Mouse (Mus musculus) embryonic facial prominence, embryonic 15.5 days (tissue): ENCODE data around the gene Syt7. TPM values are rescaled to one million over a fixed set of nuclear protein-coding genes. Genes with fewer than 3 reads are reported as not detected.

Experiments
- ATAC-seq: fragments of 200-750 bp; cut with Nextera tagmentation; 2 replicates; pipeline ENCODE4 v1.8.0; 2017; ENCODE audit warnings: low read depth, moderate TSS enrichment; ENCODE audit not compliant: insufficient number of reproducible peaks, low FRiP score, low TSS enrichment
- H3K27ac ChIP-seq: fragments of 300-500 bp; sonication (generic); replicated peaks from 2 replicates; pipeline ENCODE4 v1.5.1; 2015; ENCODE audit warnings: mild to moderate bottlenecking, inconsistent platforms
- H3K27me3 ChIP-seq: fragments of 300-500 bp; sonication (generic); 2 replicates; pipeline ENCODE4 v1.6.1; 2015; ENCODE audit warnings: inconsistent platforms
- H3K36me3 ChIP-seq: fragments of 300-500 bp; sonication (generic); 2 replicates; pipeline ENCODE4 v1.6.1; 2015; ENCODE audit warnings: mild to moderate bottlenecking, inconsistent platforms
- H3K4me1 ChIP-seq: fragments of 300-500 bp; sonication (generic); 2 replicates; pipeline ENCODE4 v1.6.1; 2015; ENCODE audit warnings: inconsistent platforms
- H3K4me2 ChIP-seq: fragments of 300-500 bp; sonication (generic); replicated peaks from 2 replicates; pipeline ENCODE4 v1.6.1; 2015; ENCODE audit warnings: mild to moderate bottlenecking, inconsistent platforms
- H3K4me3 ChIP-seq: fragments of 300-500 bp; sonication (generic); replicated peaks from 2 replicates; pipeline ENCODE4 v1.5.1; 2015; ENCODE audit warnings: mild to moderate bottlenecking, inconsistent platforms
- H3K9ac ChIP-seq: fragments of 300-500 bp; sonication (generic); 2 replicates; pipeline ENCODE4 v1.6.1; 2015; ENCODE audit warnings: inconsistent platforms
- H3K9me3 ChIP-seq: fragments of 300-500 bp; sonication (generic); replicated peaks from 2 replicates; pipeline ENCODE4 v1.6.1; 2016; ENCODE audit warnings: inconsistent platforms
- WGBS: fragments of 180-500 bp; shearing (Covaris S2); methylation state at CpG from one replicate; pipeline ENCODE4 v1.1.7; 2015; 5-methylcytosine and 5-hydroxymethylcytosine counted together
- polyA plus RNA-seq: library from polyadenylated mRNA; unstranded; fragments of >200 nt; fragmentation: Nextera tagmentation; extraction: Ambion mirVana; gene quantifications from 2 replicates; pipeline ENCODE4 v1.2.1, GENCODE M21; 2015

Gene Syt7
- polyA plus RNA-seq, 1 experiment from 2014 or later: 1.1 TPM

- H3K9me3 ChIP-seq: no peaks in the 10 kb centered on the region
- H3K27ac ChIP-seq: no peak overlapping the region
- 79% methylated on average over 8 of the region's 8 CpGs for WGBS
- no peaks in the 10 kb centered on the region; the same call in 1 of the 2 replicates for H3K27me3 ChIP-seq
- H3K36me3 ChIP-seq: no peaks in the 10 kb centered on the region
- no peaks in the 10 kb centered on the region for H3K4me1 ChIP-seq
- no peak overlapping the region for H3K9ac ChIP-seq
- no peak overlapping the region for H3K4me2 ChIP-seq
- no peak overlapping the region for H3K4me3 ChIP-seq
- no peak for ATAC-seq
Observed at GRCm38 (mm10) chr19:10359105-10359946, 29.6 kb upstream of the Syt7 start.

GRCm38 (mm10) chr19:10362473-10363129 is 26.3 kb upstream of the Syt7 start:
- WGBS: 77% methylated on average over 6 of the region's 6 CpGs
- ATAC-seq: no peak
- no peak overlapping the region for H3K27ac ChIP-seq
- H3K9ac ChIP-seq: no peak overlapping the region
- no peak overlapping the region for H3K4me3 ChIP-seq
- H3K4me1 ChIP-seq: no peaks in the 10 kb centered on the region
- no peaks in the 10 kb centered on the region for H3K36me3 ChIP-seq
- no peaks in the 10 kb centered on the region; the same call in 1 of the 2 replicates for H3K27me3 ChIP-seq
- no peaks in the 10 kb centered on the region for H3K9me3 ChIP-seq
- H3K4me2 ChIP-seq: no peak overlapping the region

- Histone ChIP-seq H3K9ac (no peak overlapping the region), H3K27ac (no peak overlapping the region), H3K9me3 (no peaks in the 10 kb centered on the region), H3K36me3 (no peaks in the 10 kb centered on the region), H3K4me3 (no peak overlapping the region), H3K4me1 (no peaks in the 10 kb centered on the region), H3K27me3 (no peaks in the 10 kb centered on the region; the same call in 1 of the 2 replicates), H3K4me2 (no peak overlapping the region)
- WGBS: 21% methylated on average over 7 of the region's 7 CpGs
- no peak; the same call in 1 of the 2 replicates for ATAC-seq
Observed at GRCm38 (mm10) chr19:10363869-10364268, 25.0 kb upstream of the Syt7 start.

GRCm38 (mm10) chr19:10366116-10366845 is 22.6 kb upstream of the Syt7 start:
- Histone ChIP-seq H3K27ac (no peak overlapping the region), H3K36me3 (no peaks in the 10 kb centered on the region), H3K27me3 (no peaks in the 10 kb centered on the region; the same call in 1 of the 2 replicates), H3K4me2 (no peak overlapping the region), H3K9ac (no peak overlapping the region), H3K4me1 (no peaks in the 10 kb centered on the region), H3K9me3 (no peaks in the 10 kb centered on the region), H3K4me3 (no peak overlapping the region)
- no peak for ATAC-seq
- WGBS: 65% methylated on average over 3 of the region's 3 CpGs

GRCm38 (mm10) chr19:10367802-10368201 is 21.1 kb upstream of the Syt7 start:
- no peaks in the 10 kb centered on the region; the same call in 1 of the 2 replicates for H3K27me3 ChIP-seq
- H3K9ac ChIP-seq: no peak overlapping the region
- no peaks in the 10 kb centered on the region for H3K36me3 ChIP-seq
- no peak for ATAC-seq
- H3K4me3 ChIP-seq: no peak overlapping the region
- no peak overlapping the region for H3K4me2 ChIP-seq
- no peak overlapping the region for H3K27ac ChIP-seq
- no peaks in the 10 kb centered on the region for H3K4me1 ChIP-seq
- 70% methylated on average over 7 of the region's 7 CpGs for WGBS
- H3K9me3 ChIP-seq: no peaks in the 10 kb centered on the region

GRCm38 (mm10) chr19:10369936-10370335 is 19.0 kb upstream of the Syt7 start:
- no peaks in the 10 kb centered on the region for H3K4me1 ChIP-seq
- ATAC-seq: no peak
- H3K9ac ChIP-seq: no peak overlapping the region
- no peaks in the 10 kb centered on the region for H3K9me3 ChIP-seq
- H3K27ac ChIP-seq: no peak overlapping the region
- H3K4me2 ChIP-seq: no peak overlapping the region
- H3K4me3 ChIP-seq: no peak overlapping the region
- WGBS: 76% methylated on average over 4 of the region's 4 CpGs
- no peaks in the 10 kb centered on the region for H3K36me3 ChIP-seq
- no peaks in the 10 kb centered on the region for H3K27me3 ChIP-seq

- Histone ChIP-seq H3K4me3 (no peak overlapping the region), H3K4me2 (no peak overlapping the region), H3K27me3 (no peaks in the 10 kb centered on the region), H3K4me1 (no peaks in the 10 kb centered on the region), H3K27ac (no peak overlapping the region), H3K36me3 (no peaks in the 10 kb centered on the region), H3K9me3 (no peaks in the 10 kb centered on the region), H3K9ac (no peak overlapping the region)
- no peak for ATAC-seq
- 52% methylated on average over 1 of the region's 1 CpGs for WGBS
Observed at GRCm38 (mm10) chr19:10373191-10373590, 15.7 kb upstream of the Syt7 start.

GRCm38 (mm10) chr19:10375260-10375659 is 13.6 kb upstream of the Syt7 start:
- WGBS: 70% methylated on average over 5 of the region's 5 CpGs
- no peak for ATAC-seq
- Histone ChIP-seq H3K9me3 (no peaks in the 10 kb centered on the region), H3K4me2 (no peak overlapping the region), H3K9ac (no peak overlapping the region), H3K27ac (no peak overlapping the region), H3K4me1 (no peaks in the 10 kb centered on the region), H3K4me3 (no peak overlapping the region), H3K36me3 (no peaks in the 10 kb centered on the region), H3K27me3 (0 out of 2 replicates have a peak, but pooled peaks cover 4% of the 10 kb centered on the region)

GRCm38 (mm10) chr19:10379978-10380377 is 8.9 kb upstream of the Syt7 start:
- H3K4me3 ChIP-seq: no peak overlapping the region

GRCm38 (mm10) chr19:10387660-10388059 is 1.2 kb upstream of the Syt7 start:
- Histone ChIP-seq H3K9ac (no peak overlapping the region), H3K27me3 (peaks cover 44% of the 10 kb centered on the region), H3K27ac (no peak overlapping the region), H3K9me3 (no peaks in the 10 kb centered on the region), H3K4me3 (no peak overlapping the region), H3K4me1 (peaks cover 13% of the 10 kb centered on the region), H3K4me2 (no peak overlapping the region), H3K36me3 (no peaks in the 10 kb centered on the region)
- ATAC-seq: no peak
- 76% methylated on average over 5 of the region's 5 CpGs for WGBS

More at GRCm38 (mm10) chr19:10379978-10380377, 8.9 kb upstream of the Syt7 start:
- H3K36me3 ChIP-seq: no peaks in the 10 kb centered on the region
- no peaks in the 10 kb centered on the region for H3K9me3 ChIP-seq
- H3K4me1 ChIP-seq: no peaks in the 10 kb centered on the region
- no peak for ATAC-seq
- no peak overlapping the region for H3K4me2 ChIP-seq
- no peak overlapping the region for H3K27ac ChIP-seq
- no peak overlapping the region for H3K9ac ChIP-seq
- peaks cover 20% of the 10 kb centered on the region for H3K27me3 ChIP-seq
- WGBS: 63% methylated on average over 5 of the region's 5 CpGs
